Mouse (Mus musculus): ENCODE measurements around the gene Jag2.

GRCm38 (mm10) chr12:112977156-112977555 is 47.6 kb upstream of the Jag2 start:
- TF ChIP-seq CTCF (IDR thresholded peaks at IDR 0.05; ENCODE audit: borderline replicate concordance, insufficient read depth, low read depth, low read length) = no peak
- TF ChIP-seq POLR2A (IDR thresholded peaks at IDR 0.05; ENCODE audit: borderline replicate concordance, insufficient read depth, low read length) = no peak

Measured in cerebellum, adult 2 months (tissue).